ENCODE assay signal across 10 mouse cellular contexts in the genomic region with DNA sequence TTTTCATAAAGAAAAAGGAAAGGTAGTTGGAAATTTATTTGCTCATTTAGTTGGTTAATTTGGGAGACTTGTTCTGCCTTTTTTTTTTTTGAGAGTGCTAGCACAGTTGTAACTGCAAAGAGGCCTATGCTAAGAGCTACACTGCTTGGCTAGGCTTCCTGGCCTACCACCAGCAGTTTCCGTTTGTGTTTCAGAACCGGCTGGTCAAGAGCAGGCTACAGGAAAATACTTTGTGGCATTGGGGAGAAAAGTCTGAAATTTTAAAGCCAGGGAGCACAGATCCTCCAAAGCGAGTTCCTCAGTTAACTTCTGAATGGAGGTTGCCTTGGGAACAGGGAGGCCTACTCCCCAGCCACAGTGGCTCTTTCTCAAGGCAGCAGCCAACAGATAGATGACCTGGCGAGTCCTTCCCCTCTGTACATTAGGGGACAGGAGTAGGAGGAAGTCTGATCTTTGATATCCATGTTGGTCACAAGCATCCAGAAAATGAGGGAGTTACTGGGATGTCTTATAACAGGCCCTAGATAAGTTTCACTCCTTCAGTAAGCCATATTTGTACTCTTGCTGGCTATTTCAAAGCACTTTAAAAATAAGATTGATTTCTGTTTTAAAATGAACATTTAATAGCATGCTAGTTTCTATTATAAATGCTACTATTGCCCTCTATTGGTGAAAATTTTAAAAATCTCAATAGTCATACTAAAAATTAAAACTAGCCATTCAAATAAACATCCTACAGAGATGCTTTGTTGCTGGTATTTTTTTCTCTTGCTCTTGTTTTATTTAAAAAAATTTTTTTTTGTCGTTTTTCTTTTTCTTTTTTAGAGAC. TPM values are rescaled to one million over a fixed set of nuclear protein-coding genes. Genes with fewer than 3 reads are reported as not detected.
DNase-seq lines count a peak whose midpoint lies in the region; ATAC-seq lines count a peak whose summit lies in the region.
"Had no signal": no experiment of that assay in that cellular context is flagged by ENCODE, and none has a peak within 500 bp of the region (broad histone marks: within the 10 kb centered on the region; RNA-seq: fewer than 3 reads in every experiment).

No protein-coding gene starts in this region.

- H3K36me3 ChIP-seq in hindbrain, embryonic 13.5 days = peaks cover 39% of the 10 kb centered on the region
- H3K36me3 ChIP-seq in hindbrain, embryonic 12.5 days = peaks cover 24% of the 10 kb centered on the region
- H3K36me3 ChIP-seq in stomach, embryonic 16.5 days (ENCODE audit: control insufficient read depth, insufficient read depth, low read length) = 0 out of 2 replicates have a peak, but pooled peaks cover 6% of the 10 kb centered on the region

- H3K4me2 ChIP-seq in hindbrain, embryonic 13.5 days = no peak overlapping the region
- no peak overlapping the region for H3K4me2 ChIP-seq in hindbrain, embryonic 12.5 days (replicated peaks)
- H3K4me2 ChIP-seq in stomach, embryonic 16.5 days (ENCODE audit: low read depth, low read length) = no peak overlapping the region
- H3K4me2 ChIP-seq: forebrain, embryonic 12.5 days had no signal

- H3K4me3 ChIP-seq in hindbrain, embryonic 13.5 days = no peak overlapping the region
- H3K4me3 ChIP-seq in hindbrain, embryonic 12.5 days = no peak overlapping the region
- no peak overlapping the region for H3K4me3 ChIP-seq in stomach, embryonic 16.5 days (replicated peaks; ENCODE audit: low read length)
- H3K4me3 ChIP-seq: forebrain, embryonic 12.5 days had no signal

- H3K9me3 ChIP-seq in hindbrain, embryonic 13.5 days = no peaks in the 10 kb centered on the region
- no peaks in the 10 kb centered on the region for H3K9me3 ChIP-seq in hindbrain, embryonic 12.5 days (replicated peaks)
- H3K9me3 ChIP-seq in stomach, embryonic 16.5 days (replicated peaks; ENCODE audit: control insufficient read depth, low read length) = no peaks in the 10 kb centered on the region
- H3K9me3 ChIP-seq: forebrain, embryonic 12.5 days had no signal

- no peak for ATAC-seq in hindbrain, embryonic 13.5 days (ENCODE audit: low FRiP score)
- ATAC-seq in hindbrain, embryonic 12.5 days (ENCODE audit: low FRiP score) = no peak
- no peak for ATAC-seq in stomach, embryonic 16.5 days (ENCODE audit: insufficient read depth, low FRiP score)

- WGBS in hindbrain, embryonic 13.5 days = 34% methylated on average over 5 of the region's 5 CpGs
- WGBS in hindbrain, embryonic 12.5 days = 38% methylated on average over 5 of the region's 5 CpGs
- 43% methylated on average over 5 of the region's 5 CpGs for WGBS in stomach, embryonic 16.5 days

- DNase-seq in retina, embryonic 14.5 days (ENCODE audit: low spot score) = peak; percentile 35
- DNase-seq in retina, postnatal 1 day = no peak
- DNase-seq in gastrocnemius, postnatal 25 days = peak; percentile 31
- DNase-seq in layer of hippocampus, adult 9-11 months = no peak
- DNase-seq in adrenal gland, adult 18-20 months (ENCODE audit: low spot score in 2 of 2) = no peak

- H3K27ac ChIP-seq in hindbrain, embryonic 13.5 days = 0 out of 2 replicates have a peak overlapping the region, but pooled peaks have one; percentile 1
- H3K27ac ChIP-seq in hindbrain, embryonic 12.5 days = no peak overlapping the region
- peak overlapping the region; percentile 29; the same call in 1 of the 2 replicates for H3K27ac ChIP-seq in stomach, embryonic 16.5 days (ENCODE audit: low read length)
- H3K27ac ChIP-seq: forebrain, embryonic 12.5 days; liver, embryonic 14.5 days had no signal

- H3K4me1 ChIP-seq in hindbrain, embryonic 13.5 days (replicated peaks) = no peaks in the 10 kb centered on the region
- 0 out of 2 replicates have a peak, but pooled peaks cover 2% of the 10 kb centered on the region for H3K4me1 ChIP-seq in hindbrain, embryonic 12.5 days
- H3K4me1 ChIP-seq in stomach, embryonic 16.5 days (ENCODE audit: control insufficient read depth, insufficient read depth, low read length) = peaks cover 4% of the 10 kb centered on the region; the same call in 1 of the 2 replicates
- H3K4me1 ChIP-seq: forebrain, embryonic 12.5 days had no signal

- H3K27me3 ChIP-seq in hindbrain, embryonic 13.5 days = no peaks in the 10 kb centered on the region
- no peaks in the 10 kb centered on the region for H3K27me3 ChIP-seq in hindbrain, embryonic 12.5 days
- no peaks in the 10 kb centered on the region for H3K27me3 ChIP-seq in stomach, embryonic 16.5 days (ENCODE audit: control insufficient read depth, insufficient read depth, low read length)
- H3K27me3 ChIP-seq: forebrain, embryonic 12.5 days had no signal

- H3K9ac ChIP-seq in hindbrain, embryonic 13.5 days = no peak overlapping the region
- no peak overlapping the region for H3K9ac ChIP-seq in hindbrain, embryonic 12.5 days
- H3K9ac ChIP-seq in stomach, embryonic 16.5 days (ENCODE audit: low read length) = no peak overlapping the region
- H3K9ac ChIP-seq: forebrain, embryonic 12.5 days; liver, embryonic 14.5 days had no signal

RNA-seq across cellular contexts. Expression of a gene that starts 38.1 kb away (rescaled TPM):
- 17.3 and 18.1 TPM in 2 replicates for polyA plus RNA-seq in hindbrain, embryonic 13.5 days (2015; fragmentation: Nextera tagmentation; extraction: Ambion mirVana)
- polyA plus RNA-seq in hindbrain, embryonic 12.5 days (2016; fragmentation: Nextera tagmentation; extraction: Ambion mirVana) = 39.2 and 41.3 TPM in 2 replicates
- total RNA-seq in gastrocnemius, postnatal 25 days (2021) = 10 to 100 TPM; 25.8 to 29.2 TPM
- 48.8 and 49.6 TPM in 2 replicates for polyA plus RNA-seq in stomach, embryonic 16.5 days (2015; fragmentation: Nextera tagmentation; extraction: Ambion mirVana)
- total RNA-seq in adrenal gland, adult 18-20 months (2021) = 10 to 100 TPM; 24.7 to 36.9 TPM

Comparison
In these comparisons a context has a peak if more than half of its experiments do, and no peak if none do; other contexts are left out.
1. DNase-seq: peak in retina, embryonic 14.5 days (single experiment) and gastrocnemius, postnatal 25 days (single experiment); none in retina, postnatal 1 day (single experiment), layer of hippocampus, adult 9-11 months (single experiment) and adrenal gland, adult 18-20 months (0 of 2).